Mouse (Mus musculus): ENCODE data around the gene Col26a1.

GRCm38 (mm10) chr5:136904621-136905020 is 21.6 kb upstream of the Col26a1 start:
- TF ChIP-seq ZNF384 (IDR thresholded peaks at IDR 0.05; ENCODE audit: low read depth, low read length) (no peak), MAFK (IDR thresholded peaks at IDR 0.05; ENCODE audit: insufficient read depth, low read depth, low read length) (no peak), ZC3H11A (IDR thresholded peaks at IDR 0.05; ENCODE audit: borderline replicate concordance, low read depth, low read length) (no peak), HCFC1 (IDR thresholded peaks at IDR 0.05; ENCODE audit: borderline replicate concordance, insufficient read depth, low read length) (no peak)

Measured in ES-E14 (cell line).